Mouse (Mus musculus): ENCODE measurements around the gene Exoc3. TPM values are rescaled to one million over a fixed set of nuclear protein-coding genes. Genes with fewer than 3 reads are reported as not detected.

Gene Exoc3
- 27.1 TPM for polyA plus RNA-seq (2014; fragmentation: Illumina TruSeq; extraction: RNeasy Lipid Tissue Mini Kit (QIAGEN cat#74804); ENCODE audit: insufficient read depth, low read depth, low replicate concordance)

GRCm38 (mm10) chr13:74208317-74208985 is at the start of gene Exoc3:
Gene Exoc3 (minus strand): TSS chr13:74208732.

GRCm38 (mm10) chr13:74121141-74121602 is 87.4 kb downstream of the Exoc3 start, which contains the start of gene Slc9a3:
Gene Slc9a3 (plus strand): TSS chr13:74121457.

Other genes with a start within 250 kb of the Exoc3 start
- gene Zdhhc11, start 244.9 kb downstream of the Exoc3 start, polyA plus RNA-seq (2014; fragmentation: Illumina TruSeq; extraction: RNeasy Lipid Tissue Mini Kit (QIAGEN cat#74804); ENCODE audit: insufficient read depth, low read depth, low replicate concordance): not detected
- gene Tppp, start 199.3 kb downstream of the Exoc3 start, polyA plus RNA-seq (2014; fragmentation: Illumina TruSeq; extraction: RNeasy Lipid Tissue Mini Kit (QIAGEN cat#74804); ENCODE audit: insufficient read depth, low read depth, low replicate concordance): 7.5 TPM
- gene Cep72, start 146.4 kb downstream of the Exoc3 start, polyA plus RNA-seq (2014; fragmentation: Illumina TruSeq; extraction: RNeasy Lipid Tissue Mini Kit (QIAGEN cat#74804); ENCODE audit: insufficient read depth, low read depth, low replicate concordance): 1.3 TPM
- not detected for gene Slc9a3, start 87.3 kb downstream of the Exoc3 start, polyA plus RNA-seq (2014; fragmentation: Illumina TruSeq; extraction: RNeasy Lipid Tissue Mini Kit (QIAGEN cat#74804); ENCODE audit: insufficient read depth, low read depth, low replicate concordance)
- 0.10 TPM for gene Ahrr, start 83.6 kb upstream of the Exoc3 start, polyA plus RNA-seq (2014; fragmentation: Illumina TruSeq; extraction: RNeasy Lipid Tissue Mini Kit (QIAGEN cat#74804); ENCODE audit: insufficient read depth, low read depth, low replicate concordance)
- 107 TPM for gene Pdcd6, start 108.8 kb upstream of the Exoc3 start, polyA plus RNA-seq (2014; fragmentation: Illumina TruSeq; extraction: RNeasy Lipid Tissue Mini Kit (QIAGEN cat#74804); ENCODE audit: insufficient read depth, low read depth, low replicate concordance)
- gene Sdha, start 141.5 kb upstream of the Exoc3 start, polyA plus RNA-seq (2014; fragmentation: Illumina TruSeq; extraction: RNeasy Lipid Tissue Mini Kit (QIAGEN cat#74804); ENCODE audit: insufficient read depth, low read depth, low replicate concordance): 110 TPM
- 17.1 TPM for gene Ccdc127, start 141.6 kb upstream of the Exoc3 start, polyA plus RNA-seq (2014; fragmentation: Illumina TruSeq; extraction: RNeasy Lipid Tissue Mini Kit (QIAGEN cat#74804); ENCODE audit: insufficient read depth, low read depth, low replicate concordance)
- gene Lrrc14b, start 155.3 kb upstream of the Exoc3 start, polyA plus RNA-seq (2014; fragmentation: Illumina TruSeq; extraction: RNeasy Lipid Tissue Mini Kit (QIAGEN cat#74804); ENCODE audit: insufficient read depth, low read depth, low replicate concordance): 0.50 TPM
- 1.5 TPM for gene Zfp72, start 182.1 kb upstream of the Exoc3 start, polyA plus RNA-seq (2014; fragmentation: Illumina TruSeq; extraction: RNeasy Lipid Tissue Mini Kit (QIAGEN cat#74804); ENCODE audit: insufficient read depth, low read depth, low replicate concordance)
- gene Ftl1-ps1, start 191.0 kb upstream of the Exoc3 start, polyA plus RNA-seq (2014; fragmentation: Illumina TruSeq; extraction: RNeasy Lipid Tissue Mini Kit (QIAGEN cat#74804); ENCODE audit: insufficient read depth, low read depth, low replicate concordance): 45.9 TPM